ENCODE assay signal across 18 mouse cellular contexts in the genomic region with DNA sequence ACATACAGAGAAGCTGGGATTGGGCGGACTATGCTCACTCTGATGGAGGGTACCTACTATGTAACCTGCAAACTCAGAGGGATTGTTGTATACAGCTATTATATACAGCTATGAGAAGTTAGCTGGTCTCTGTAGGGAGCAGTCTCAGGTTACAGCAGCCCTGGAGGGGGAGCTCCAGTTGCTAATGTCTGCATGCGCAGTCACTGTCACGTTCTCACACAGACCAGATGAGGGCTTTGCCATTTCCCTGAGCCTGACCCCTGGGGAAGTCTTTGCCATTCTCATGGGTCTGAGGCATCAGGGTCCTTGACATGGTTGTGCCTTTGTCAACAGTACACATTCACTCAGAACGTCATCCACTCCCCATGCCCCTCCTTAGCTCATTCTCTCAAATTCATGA. TPM values are rescaled to one million over a fixed set of nuclear protein-coding genes. Genes with fewer than 3 reads are reported as not detected.
"Had no signal": no experiment of that assay in that cellular context is flagged by ENCODE, and none has a peak within 500 bp of the region (broad histone marks: within the 10 kb centered on the region; RNA-seq: fewer than 3 reads in every experiment).

No protein-coding gene starts in this region.

- H3K9me3 ChIP-seq: lung, embryonic 15.5 days; midbrain, embryonic 10.5 days; midbrain, embryonic 12.5 days; neural tube, embryonic 12.5 days; stomach, embryonic 15.5 days had no signal

- ATAC-seq: liver, postnatal 0 days had no signal

- H3K9ac ChIP-seq: liver, postnatal 0 days; lung, embryonic 15.5 days; midbrain, embryonic 12.5 days; neural tube, embryonic 12.5 days; stomach, embryonic 15.5 days had no signal

- H3K4me2 ChIP-seq: lung, embryonic 15.5 days; midbrain, embryonic 12.5 days; neural tube, embryonic 12.5 days; stomach, embryonic 15.5 days had no signal

- H3K27me3 ChIP-seq: lung, embryonic 15.5 days; midbrain, embryonic 12.5 days; neural tube, embryonic 12.5 days; stomach, embryonic 15.5 days had no signal

- H3K36me3 ChIP-seq: lung, embryonic 15.5 days; midbrain, embryonic 10.5 days; midbrain, embryonic 12.5 days; neural tube, embryonic 12.5 days; stomach, embryonic 15.5 days had no signal

- H3K4me3 ChIP-seq: lung, embryonic 15.5 days; midbrain, embryonic 10.5 days; midbrain, embryonic 12.5 days; neural tube, embryonic 12.5 days; stomach, embryonic 15.5 days had no signal

- H3K27ac ChIP-seq: lung, embryonic 15.5 days; midbrain, embryonic 10.5 days; midbrain, embryonic 12.5 days; neural tube, embryonic 12.5 days; stomach, embryonic 15.5 days; stomach, postnatal 0 days had no signal

- H3K4me1 ChIP-seq: lung, embryonic 15.5 days; midbrain, embryonic 12.5 days; neural tube, embryonic 12.5 days; stomach, embryonic 15.5 days had no signal

- DNase-seq: liver, postnatal 0 days; lung, adult 2 months; lung, postnatal 10 days; lung, postnatal 4 days; midbrain, embryonic 14.5 days; right cerebral cortex, postnatal 14 days; thymus, adult 2 months; thymus, postnatal 25 days; thymus, postnatal 4 days had no signal

RNA-seq across cellular contexts. Expression of a gene that starts 26.0 kb away (rescaled TPM):
- total RNA-seq: megakaryocyte, adult 5-6 weeks; megakaryocyte-erythroid progenitor cell, adult 5-6 weeks; monocyte, adult 5-6 weeks had no signal
